Mouse (Mus musculus): ENCODE data around the gene Lyl1. TPM values are rescaled to one million over a fixed set of nuclear protein-coding genes. Genes with fewer than 3 reads are reported as not detected.

Gene Lyl1
- polyA plus RNA-seq, 1 experiment from 2014 or later: 3.8 TPM

- ATAC-seq (ENCODE audit: low FRiP score, low TSS enrichment) (no peak), DNase-seq (no peak)
- Histone ChIP-seq H3K4me3 (replicated peaks; ENCODE audit: low read depth, low read length) (no peak overlapping the region), H3K4me2 (ENCODE audit: low read length) (no peak overlapping the region), H3K36me3 (ENCODE audit: control insufficient read depth, insufficient read depth, low read length) (no peaks in the 10 kb centered on the region), H3K9me3 (ENCODE audit: control insufficient read depth, low read length) (no peaks in the 10 kb centered on the region), H3K9ac (replicated peaks; ENCODE audit: low read length) (no peak overlapping the region), H3K4me1 (ENCODE audit: control insufficient read depth, insufficient read depth, low read length) (peaks cover 28% of the 10 kb centered on the region), H3K27me3 (ENCODE audit: control insufficient read depth, insufficient read depth, low read length) (no peaks in the 10 kb centered on the region), H3K27ac (replicated peaks; ENCODE audit: low read depth, low read length) (no peak overlapping the region)
- WGBS: 31% methylated on average over 3 of the region's 3 CpGs
These were observed 16.7 kb upstream of the Lyl1 start for GRCm38 (mm10) chr8:84684537-84684936.

GRCm38 (mm10) chr8:84686191-84687002 is 14.9 kb upstream of the Lyl1 start, which contains the start of gene Trmt1:
Trmt1 (plus strand) TSS chr8:84686307.
- Histone ChIP-seq H3K9me3 (ENCODE audit: control insufficient read depth, low read length) (no peaks in the 10 kb centered on the region), H3K4me2 (ENCODE audit: low read length) (peak within 1 kb of the TSS; percentile 91), H3K27me3 (ENCODE audit: control insufficient read depth, insufficient read depth, low read length) (no peaks in the 10 kb centered on the region), H3K27ac (replicated peaks; ENCODE audit: low read depth, low read length) (peak within 1 kb of the TSS; percentile 89), H3K4me1 (ENCODE audit: control insufficient read depth, insufficient read depth, low read length) (peaks cover 36% of the 10 kb centered on the region), H3K9ac (replicated peaks; ENCODE audit: low read length) (peak within 1 kb of the TSS; percentile 98), H3K36me3 (ENCODE audit: control insufficient read depth, insufficient read depth, low read length) (peaks cover 5% of the 10 kb centered on the region; the same call in 1 of the 2 replicates), H3K4me3 (replicated peaks; ENCODE audit: low read depth, low read length) (peak within 1 kb of the TSS; percentile 100)
- 9% methylated on average over 20 of the region's 20 CpGs for WGBS
- no peak for ATAC-seq (ENCODE audit: low FRiP score, low TSS enrichment)
- DNase-seq: peak; percentile 34

- Histone ChIP-seq H3K9ac (replicated peaks; ENCODE audit: low read length) (peak overlapping the region; percentile 98), H3K9me3 (ENCODE audit: control insufficient read depth, low read length) (no peaks in the 10 kb centered on the region), H3K36me3 (ENCODE audit: control insufficient read depth, insufficient read depth, low read length) (peaks cover 8% of the 10 kb centered on the region), H3K27ac (replicated peaks; ENCODE audit: low read depth, low read length) (peak overlapping the region; percentile 89), H3K4me1 (ENCODE audit: control insufficient read depth, insufficient read depth, low read length) (peaks cover 36% of the 10 kb centered on the region), H3K4me3 (replicated peaks; ENCODE audit: low read depth, low read length) (peak overlapping the region; percentile 100), H3K27me3 (ENCODE audit: control insufficient read depth, insufficient read depth, low read length) (no peaks in the 10 kb centered on the region), H3K4me2 (ENCODE audit: low read length) (peak overlapping the region; percentile 91)
- under 1% methylated on average over 62 of the region's 62 CpGs for WGBS
- ATAC-seq (ENCODE audit: low FRiP score, low TSS enrichment) (peak; percentile 17), DNase-seq (peak; percentile 63)
These were observed 14.1 kb upstream of the Lyl1 start for GRCm38 (mm10) chr8:84687003-84687704.

- Histone ChIP-seq H3K4me2 (ENCODE audit: low read length) (peak within 1 kb of the TSS; percentile 91), H3K9ac (replicated peaks; ENCODE audit: low read length) (peak within 1 kb of the TSS; percentile 98), H3K9me3 (ENCODE audit: control insufficient read depth, low read length) (no peaks in the 10 kb centered on the region), H3K27me3 (ENCODE audit: control insufficient read depth, insufficient read depth, low read length) (no peaks in the 10 kb centered on the region), H3K36me3 (ENCODE audit: control insufficient read depth, insufficient read depth, low read length) (peaks cover 14% of the 10 kb centered on the region), H3K4me1 (ENCODE audit: control insufficient read depth, insufficient read depth, low read length) (peaks cover 36% of the 10 kb centered on the region), H3K27ac (replicated peaks; ENCODE audit: low read depth, low read length) (peak within 1 kb of the TSS; percentile 89), H3K4me3 (replicated peaks; ENCODE audit: low read depth, low read length) (peak within 1 kb of the TSS; percentile 100)
- under 1% methylated on average over 37 of the region's 37 CpGs for WGBS
- ATAC-seq (ENCODE audit: low FRiP score, low TSS enrichment) (peak; percentile 87), DNase-seq (peak; percentile 95)
These were observed 13.6 kb upstream of the Lyl1 start, which contains the start of gene Nacc1 for GRCm38 (mm10) chr8:84687705-84688100. Nacc1 (minus strand) TSS chr8:84687862.

GRCm38 (mm10) chr8:84689091-84689915 is 12.0 kb upstream of the Lyl1 start:
- H3K27ac ChIP-seq (replicated peaks; ENCODE audit: low read depth, low read length): 0 out of 2 replicates have a peak overlapping the region, but pooled peaks have one; percentile 1

GRCm38 (mm10) chr8:84693332-84693731 is 7.9 kb upstream of the Lyl1 start:
- ATAC-seq (ENCODE audit: low FRiP score, low TSS enrichment): no peak
- Histone ChIP-seq H3K4me2 (ENCODE audit: low read length) (no peak overlapping the region), H3K4me1 (ENCODE audit: control insufficient read depth, insufficient read depth, low read length) (peaks cover 14% of the 10 kb centered on the region), H3K36me3 (ENCODE audit: control insufficient read depth, insufficient read depth, low read length) (peaks cover 58% of the 10 kb centered on the region), H3K4me3 (replicated peaks; ENCODE audit: low read depth, low read length) (no peak overlapping the region), H3K27ac (replicated peaks; ENCODE audit: low read depth, low read length) (no peak overlapping the region), H3K27me3 (ENCODE audit: control insufficient read depth, insufficient read depth, low read length) (no peaks in the 10 kb centered on the region), H3K9me3 (ENCODE audit: control insufficient read depth, low read length) (no peaks in the 10 kb centered on the region), H3K9ac (replicated peaks; ENCODE audit: low read length) (no peak overlapping the region)
- WGBS: 85% methylated on average over 4 of the region's 4 CpGs
- no peak for DNase-seq

More at GRCm38 (mm10) chr8:84689091-84689915, 12.0 kb upstream of the Lyl1 start:
- DNase-seq (peak; percentile 94), ATAC-seq (ENCODE audit: low FRiP score, low TSS enrichment) (peak; percentile 90)
- peak overlapping the region; percentile 67 for H3K9ac ChIP-seq (replicated peaks; ENCODE audit: low read length)
- H3K36me3 ChIP-seq (ENCODE audit: control insufficient read depth, insufficient read depth, low read length): peaks cover 28% of the 10 kb centered on the region
- H3K9me3 ChIP-seq (ENCODE audit: control insufficient read depth, low read length): no peaks in the 10 kb centered on the region
- H3K4me1 ChIP-seq (ENCODE audit: control insufficient read depth, insufficient read depth, low read length): peaks cover 36% of the 10 kb centered on the region
- no peaks in the 10 kb centered on the region for H3K27me3 ChIP-seq (ENCODE audit: control insufficient read depth, insufficient read depth, low read length)
- WGBS: under 1% methylated on average over 47 of the region's 47 CpGs
- H3K4me3 ChIP-seq (replicated peaks; ENCODE audit: low read depth, low read length): peak overlapping the region; percentile 73
- peak overlapping the region; percentile 91 for H3K4me2 ChIP-seq (ENCODE audit: low read length)

GRCm38 (mm10) chr8:84695140-84695539 is 6.1 kb upstream of the Lyl1 start:
- WGBS: 90% methylated on average over 6 of the region's 6 CpGs
- Histone ChIP-seq H3K27me3 (ENCODE audit: control insufficient read depth, insufficient read depth, low read length) (no peaks in the 10 kb centered on the region), H3K9ac (replicated peaks; ENCODE audit: low read length) (no peak overlapping the region), H3K27ac (replicated peaks; ENCODE audit: low read depth, low read length) (no peak overlapping the region), H3K4me3 (replicated peaks; ENCODE audit: low read depth, low read length) (no peak overlapping the region), H3K9me3 (ENCODE audit: control insufficient read depth, low read length) (no peaks in the 10 kb centered on the region), H3K4me1 (ENCODE audit: control insufficient read depth, insufficient read depth, low read length) (peaks cover 2% of the 10 kb centered on the region), H3K4me2 (ENCODE audit: low read length) (no peak overlapping the region), H3K36me3 (ENCODE audit: control insufficient read depth, insufficient read depth, low read length) (peaks cover 74% of the 10 kb centered on the region)
- ATAC-seq (ENCODE audit: low FRiP score, low TSS enrichment) (no peak), DNase-seq (no peak)

Measured in midbrain, embryonic 14.5 days (tissue).